Mouse (Mus musculus) left cerebral cortex, postnatal 25 days (tissue): ENCODE measurements at regions not wholly inside any gene's neighbourhood (a gene's known extent, or its start where the extent isn't known, plus 50 kb on each side); places are given as distances from the start of the nearest gene placed in this dataset.

Source experiments
- DNase-seq, 2 experiments: peaks; one replicate each; pipeline ENCODE4 v3.0.0; 2022; ENCODE audit warnings: low spot score in 2 of 2, mixed read lengths in 1 of 2
- intact Hi-C: fragments of 180-260 bp; cut with DNase I; formaldehyde crosslinking; loops from one replicate; pipeline ENCODE4 v1.15.1; 2025

- no peak for DNase-seq
- intact Hi-C loops: no loop called here
Observed at GRCm38 (mm10) chr2:8825406-8825805, 1055.6 kb upstream of the 4930412O13Rik start.
